Mouse (Mus musculus) small intestine, adult 2 months (tissue): ENCODE measurements around the gene Fam78b.

Source experiments
- CTCF ChIP-seq: fragments of 200-500 bp; IDR thresholded peaks from 2 replicates; pipeline ENCODE4 v1.5.1; 2012; ENCODE audit warnings: low read depth, mild to moderate bottlenecking, control low read depth, inconsistent platforms, low read length, moderate library complexity, mixed read lengths; ENCODE audit not compliant: insufficient replicate concordance, insufficient read length; ENCODE audit errors: extremely low read depth
- POLR2A ChIP-seq: fragments of 200-500 bp; IDR thresholded peaks from 2 replicates; pipeline ENCODE4 v1.6.1; 2012; ENCODE audit warnings: low read depth, mild to moderate bottlenecking, control low read depth, inconsistent platforms, low read length, moderate library complexity

GRCm38 (mm10) chr1:166964508-166964907 is 36.7 kb upstream of the Fam78b start:
- TF ChIP-seq POLR2A (no peak), CTCF (no peak)
